Mouse (Mus musculus) WW6 (cell line): Measurements from ENCODE around the gene Dzip1l.

ENCODE experiments used
- DNase-seq: peaks from one replicate; pipeline ENCODE4 v3.0.0-alpha.2; 2013; ENCODE audit warnings: low read depth, low spot score

The Dzip1l gene

DNA sequence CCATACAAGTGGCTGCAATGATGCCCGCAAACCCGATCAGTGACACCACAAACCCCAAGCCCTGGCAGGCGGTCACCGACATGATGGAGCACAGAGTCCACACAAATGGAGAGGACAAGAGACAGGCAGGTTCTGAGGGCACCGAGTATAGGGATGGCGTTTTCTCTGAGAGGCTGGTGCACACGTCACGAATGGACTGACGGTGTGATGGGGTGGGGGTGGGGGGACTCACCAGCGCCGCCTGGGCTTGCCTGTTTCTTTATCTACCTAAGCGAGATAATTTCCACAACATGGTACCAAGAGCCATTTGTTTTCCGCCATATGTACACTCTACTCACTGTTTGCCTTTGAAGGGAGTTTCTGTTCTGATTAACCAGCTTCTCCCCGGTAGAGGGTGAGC is 87.8 kb downstream of the Dzip1l start, which contains the start of gene Cldn18:
Gene Cldn18 (minus strand): TSS at position 134 of the 400 bp plus-strand sequence.
- DNase-seq = no peak
